Mouse (Mus musculus) urinary bladder, postnatal 10 days (tissue): ENCODE measurements around the gene Yars2.
A peak's percentile ranks its signal among the peaks of the same experiment; 100 is the strongest.
"Not testable (repeated sequence)": the region's sequence is repeated elsewhere in the genome, so short reads cannot be mapped to it uniquely, and the experiment has no call there.

Experiments
- DNase-seq: peaks from one replicate; pipeline ENCODE4 v3.0.0; 2022; ENCODE audit warnings: low spot score

Gene Yars2

GRCm38 (mm10) chr16:16302369-16303137, at the start of gene Yars2:
Gene Yars2 (plus strand): TSS chr16:16302965.
- DNase-seq = peak; percentile 67

GRCm38 (mm10) chr16:16253326-16254074, 49.3 kb upstream of the Yars2 start:
- DNase-seq = no peak

GRCm38 (mm10) chr16:16255217-16255616, 47.5 kb upstream of the Yars2 start:
- no peak for DNase-seq

- no peak for DNase-seq
Measured at GRCm38 (mm10) chr16:16255874-16256273, 46.9 kb upstream of the Yars2 start.

GRCm38 (mm10) chr16:16256672-16257071, 46.1 kb upstream of the Yars2 start:
- no peak for DNase-seq

GRCm38 (mm10) chr16:16260882-16261281, 41.9 kb upstream of the Yars2 start:
- DNase-seq = no peak

- no peak for DNase-seq
Measured at GRCm38 (mm10) chr16:16261481-16261880, 41.3 kb upstream of the Yars2 start.

DNA sequence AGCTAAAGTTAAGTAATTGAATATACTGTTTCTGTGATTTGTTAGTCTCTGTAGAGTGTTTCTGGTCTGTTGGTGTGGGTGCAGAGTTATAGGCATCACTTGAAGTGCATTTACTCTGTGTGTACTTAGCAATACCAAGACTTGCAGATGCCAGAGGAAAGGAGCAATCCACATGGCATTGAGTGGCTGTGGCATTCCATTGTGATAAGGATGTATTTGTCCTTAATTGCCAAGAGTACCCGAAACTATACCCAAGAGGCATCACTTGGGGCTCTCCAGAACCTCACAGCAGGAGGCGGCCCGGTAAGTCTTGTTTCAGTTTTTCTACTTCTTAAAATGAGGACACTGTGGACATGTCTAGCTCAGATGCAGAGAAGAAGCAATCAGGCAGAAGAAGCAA, 40.3 kb upstream of the Yars2 start:
- DNase-seq = no peak

DNA sequence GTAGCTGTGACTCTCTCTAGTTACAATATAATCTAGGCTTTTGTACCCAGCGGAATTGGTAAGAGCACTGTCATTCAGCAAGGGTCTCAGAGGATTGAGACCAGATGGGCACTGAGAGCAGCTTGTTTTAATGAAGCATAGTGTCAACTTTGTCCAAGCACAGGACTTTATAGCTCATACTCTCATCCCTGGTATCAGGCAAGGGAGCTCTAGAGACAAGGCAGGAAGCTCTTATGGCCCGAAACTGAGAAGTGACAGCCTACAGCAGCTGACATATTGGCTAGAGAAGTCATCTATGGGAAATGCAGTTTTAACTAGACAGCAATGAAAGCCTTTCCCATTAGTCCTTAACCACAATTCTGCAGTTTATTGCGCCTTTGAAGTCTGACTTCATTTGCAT, 29.8 kb upstream of the Yars2 start:
- DNase-seq = no peak

GRCm38 (mm10) chr16:16273752-16274151, 29.0 kb upstream of the Yars2 start:
- no peak for DNase-seq

GRCm38 (mm10) chr16:16303138-16303827, 518 bp downstream of the Yars2 start:
- DNase-seq = no peak

GRCm38 (mm10) chr16:16303888-16304287, 1.1 kb downstream of the Yars2 start:
- DNase-seq = no peak

- no peak for DNase-seq
Measured at GRCm38 (mm10) chr16:16311319-16311718, 8.6 kb downstream of the Yars2 start.

DNA sequence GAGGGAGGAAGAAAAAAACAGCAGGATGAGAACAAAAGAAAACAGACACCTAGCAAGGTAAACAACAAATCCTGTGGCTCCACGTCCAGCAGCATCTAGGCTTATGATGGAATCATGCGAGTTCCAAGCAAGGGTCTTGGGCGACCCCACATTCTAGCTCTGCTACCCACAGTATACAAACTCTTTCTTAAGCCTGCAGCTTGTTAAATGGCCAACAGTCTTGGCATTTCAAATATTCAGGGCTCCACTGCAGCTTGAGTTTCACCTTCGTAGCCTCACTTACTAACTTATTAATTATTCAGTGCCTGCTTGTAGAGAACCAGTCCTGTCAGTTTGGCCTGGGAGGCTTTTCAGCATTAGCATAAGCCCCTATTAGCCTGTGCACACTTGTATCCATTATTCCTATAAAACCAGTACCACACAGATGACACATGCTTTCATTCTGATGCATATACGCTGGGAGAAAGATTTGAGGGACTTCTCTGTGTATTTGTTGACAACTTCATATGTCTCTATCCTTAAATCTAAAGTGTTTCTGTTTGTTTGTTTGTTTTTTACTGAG, 23.1 kb downstream of the Yars2 start:
- no peak for DNase-seq

- no peak for DNase-seq
Measured at GRCm38 (mm10) chr16:16346420-16346819, 43.7 kb downstream of the Yars2 start.

DNA sequence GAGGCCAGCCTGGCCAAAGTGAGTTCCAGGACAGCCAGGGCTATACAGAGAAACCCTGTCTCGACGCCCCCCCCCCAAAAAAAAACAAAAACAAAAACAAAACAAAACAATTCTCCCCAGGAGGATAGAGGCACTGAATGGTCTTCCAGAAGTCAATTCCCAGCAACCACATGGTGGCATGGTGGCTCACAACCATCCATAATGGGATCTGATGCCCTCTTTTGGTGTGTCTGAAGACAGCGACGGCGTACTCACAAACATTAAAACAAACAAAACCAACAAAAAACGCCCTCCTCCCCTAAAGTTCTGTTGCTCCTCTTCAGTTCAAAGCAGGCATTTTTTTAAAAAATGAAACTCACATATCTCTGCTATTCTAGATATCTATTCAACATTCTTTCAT, 55.1 kb downstream of the Yars2 start:
- no peak for DNase-seq

DNA sequence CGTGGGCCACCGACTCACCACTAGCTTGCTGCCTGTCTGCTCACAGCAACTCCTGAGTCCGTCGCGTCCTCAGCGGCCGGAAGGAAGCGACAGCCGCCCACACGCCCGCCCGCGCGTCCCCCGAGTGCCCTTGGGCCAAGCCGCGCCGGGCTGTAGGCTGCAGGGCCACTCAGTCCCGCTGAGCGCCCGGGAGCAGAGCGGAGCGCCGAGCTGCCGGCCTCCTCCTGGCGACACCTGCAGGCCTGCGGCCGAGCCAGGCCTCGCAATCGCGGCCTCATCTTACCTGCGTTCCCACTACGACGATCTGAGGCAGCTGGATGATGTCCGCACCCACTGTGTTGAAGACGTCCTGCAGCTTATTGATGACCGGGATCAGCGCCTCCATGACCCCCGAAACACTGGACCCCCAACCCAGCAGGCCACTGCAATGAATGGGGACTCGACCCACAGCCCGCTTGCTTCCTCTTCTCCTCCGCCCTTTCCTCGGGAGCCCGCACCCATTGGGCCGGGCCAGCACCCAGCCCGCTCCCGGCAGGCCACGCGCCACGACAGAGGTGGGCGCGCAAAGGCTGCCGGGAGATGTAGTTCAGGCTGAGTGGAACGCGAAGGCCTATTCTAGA, 55.8 kb downstream of the Yars2 start, which contains the start of gene Dnm1l:
TSS of gene Dnm1l (minus strand) at position 479 of the 620 bp plus-strand sequence.
- DNase-seq = peak; percentile 74

DNA sequence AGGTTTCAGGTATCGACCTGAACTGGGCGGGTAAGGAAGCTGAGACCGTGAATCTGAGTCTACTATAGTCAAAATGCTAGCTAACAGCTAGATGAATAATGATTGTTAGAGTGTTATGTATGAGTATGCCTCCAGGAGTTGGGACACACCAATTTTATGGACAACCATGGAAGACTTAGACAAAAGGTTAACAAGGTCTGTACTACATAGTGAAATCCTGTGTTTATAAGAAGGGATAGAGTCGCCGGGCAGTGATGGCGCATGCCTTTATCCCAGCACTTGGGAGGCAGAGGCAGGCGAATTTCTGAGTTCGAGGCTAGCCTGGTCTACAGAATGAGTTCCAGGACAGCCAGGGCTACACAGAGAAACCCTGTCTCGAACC, 56.3 kb downstream of the Yars2 start:
- not testable (repeated sequence) for DNase-seq
